Mouse (Mus musculus) fat pad, adult 2 months (tissue): ENCODE data around the gene Thra.
"Not testable (repeated sequence)": the region's sequence is repeated elsewhere in the genome, so short reads cannot be mapped to it uniquely, and the experiment has no call there.

Experiments
- DNase-seq: peaks from one replicate; pipeline ENCODE4 v3.0.0-alpha.2; 2011; ENCODE audit warnings: low read depth, low spot score; ENCODE audit errors: extremely low read depth

Gene Thra

GRCm38 (mm10) chr11:98715946-98716345 lies 24.5 kb upstream of the Thra start:
- DNase-seq: no peak

GRCm38 (mm10) chr11:98717904-98718303 lies 22.5 kb upstream of the Thra start:
- DNase-seq: no peak

- DNase-seq: no peak
Measured at GRCm38 (mm10) chr11:98720756-98721155, 19.7 kb upstream of the Thra start.

- DNase-seq: no peak
Measured at GRCm38 (mm10) chr11:98721458-98722226, 18.8 kb upstream of the Thra start.

GRCm38 (mm10) chr11:98723098-98723497 lies 17.3 kb upstream of the Thra start:
- DNase-seq: no peak

GRCm38 (mm10) chr11:98725926-98726506 lies 14.4 kb upstream of the Thra start:
- DNase-seq: no peak

GRCm38 (mm10) chr11:98729119-98729588 lies 11.3 kb upstream of the Thra start, which contains the start of gene Med24:
TSS of gene Med24 (minus strand) at chr11:98729435.
- peak; percentile 75 for DNase-seq

GRCm38 (mm10) chr11:98730727-98731126 lies 9.7 kb upstream of the Thra start:
- no peak for DNase-seq

- DNase-seq: no peak
Measured at GRCm38 (mm10) chr11:98731134-98731533, 9.3 kb upstream of the Thra start.

GRCm38 (mm10) chr11:98734020-98734419 lies 6.4 kb upstream of the Thra start:
- no peak for DNase-seq

GRCm38 (mm10) chr11:98735111-98735510 lies 5.3 kb upstream of the Thra start:
- no peak for DNase-seq

- no peak for DNase-seq
Measured at GRCm38 (mm10) chr11:98736176-98736575, 4.3 kb upstream of the Thra start.

- not testable (repeated sequence) for DNase-seq
Measured at GRCm38 (mm10) chr11:98737220-98737619, 3.2 kb upstream of the Thra start.

- no peak for DNase-seq
Measured at GRCm38 (mm10) chr11:98738428-98738911, 2.0 kb upstream of the Thra start.

- no peak for DNase-seq
Measured at GRCm38 (mm10) chr11:98738925-98739324, 1.5 kb upstream of the Thra start.

GRCm38 (mm10) chr11:98740026-98740392 lies 429 bp upstream of the Thra start:
- DNase-seq: no peak

GRCm38 (mm10) chr11:98741051-98741620 lies 698 bp downstream of the Thra start:
- no peak for DNase-seq

GRCm38 (mm10) chr11:98741622-98742396 lies 1.4 kb downstream of the Thra start:
- DNase-seq: no peak

- no peak for DNase-seq
Measured at GRCm38 (mm10) chr11:98742397-98743291, 2.2 kb downstream of the Thra start.

GRCm38 (mm10) chr11:98743655-98744345 lies 3.4 kb downstream of the Thra start:
- no peak for DNase-seq
